Mouse (Mus musculus) limb, embryonic 11.5 days (tissue): ENCODE measurements around the gene Prr5. TPM values are rescaled to one million over a fixed set of nuclear protein-coding genes. Genes with fewer than 3 reads are reported as not detected.

Experiments
- ATAC-seq: fragments of 200-750 bp; cut with Nextera tagmentation; 2 replicates; pipeline ENCODE4 v1.8.0; 2017; ENCODE audit warnings: low read depth; ENCODE audit not compliant: insufficient number of reproducible peaks, low FRiP score, low TSS enrichment
- DNase-seq: peaks from one replicate; pipeline ENCODE4 v3.0.0-alpha.2; 2015; ENCODE audit warnings: low spot score
- H3K27ac ChIP-seq: fragments of 300-500 bp; sonication (generic); replicated peaks from 2 replicates; pipeline ENCODE4 v1.5.1; 2014; ENCODE audit warnings: low read depth, mild to moderate bottlenecking, low read length
- H3K27me3 ChIP-seq: fragments of 300-500 bp; sonication (generic); 2 replicates; pipeline ENCODE4 v1.6.1; 2014; ENCODE audit warnings: mild to moderate bottlenecking, low read length, mixed read lengths; ENCODE audit not compliant: control insufficient read depth, insufficient read depth
- H3K36me3 ChIP-seq: fragments of 300-500 bp; sonication (generic); 2 replicates; pipeline ENCODE4 v1.6.1; 2014; ENCODE audit warnings: mild to moderate bottlenecking, low read length, moderate library complexity, mixed read lengths; ENCODE audit not compliant: control insufficient read depth, insufficient read depth
- H3K4me1 ChIP-seq: fragments of 300-500 bp; sonication (generic); 2 replicates; pipeline ENCODE4 v1.6.1; 2014; ENCODE audit warnings: low read length, mixed read lengths; ENCODE audit not compliant: control insufficient read depth, insufficient read depth
- H3K4me2 ChIP-seq: fragments of 300-500 bp; sonication (generic); 2 replicates; pipeline ENCODE4 v1.6.1; 2014; ENCODE audit warnings: low read depth, mild to moderate bottlenecking, moderate library complexity; ENCODE audit not compliant: severe bottlenecking
- H3K4me3 ChIP-seq: fragments of 300-500 bp; sonication (generic); 2 replicates; pipeline ENCODE4 v1.5.1; 2014; ENCODE audit warnings: low read depth, low read length
- H3K9ac ChIP-seq: fragments of 300-500 bp; sonication (generic); 2 replicates; pipeline ENCODE4 v1.6.1; 2014; ENCODE audit warnings: mild to moderate bottlenecking, low read length
- H3K9me3 ChIP-seq: fragments of 300-500 bp; sonication (generic); 2 replicates; pipeline ENCODE4 v1.6.1; 2016; ENCODE audit warnings: low read length; ENCODE audit not compliant: control insufficient read depth
- WGBS: fragments of 180-500 bp; shearing (Covaris S2); extraction: QIAGEN DNeasy Blood & Tissue Kit; methylation state at CpG from one replicate; pipeline ENCODE4 v1.1.7; 2014; 5-methylcytosine and 5-hydroxymethylcytosine counted together
- polyA plus RNA-seq: library from polyadenylated mRNA; unstranded; fragments of >200 nt; fragmentation: Nextera tagmentation; extraction: Ambion mirVana; gene quantifications from 2 replicates; pipeline ENCODE4 v1.2.1, GENCODE M21; 2014

Prr5 gene
- polyA plus RNA-seq, 1 experiment from 2014 or later, result 13.2 TPM

- no peaks in the 10 kb centered on the region for H3K27me3 ChIP-seq
- H3K27ac ChIP-seq, result no peak overlapping the region
- H3K9me3 ChIP-seq, result no peaks in the 10 kb centered on the region
- no peak overlapping the region for H3K9ac ChIP-seq
- H3K36me3 ChIP-seq, result 0 out of 2 replicates have a peak, but pooled peaks cover 2% of the 10 kb centered on the region
- ATAC-seq (no peak), DNase-seq (no peak)
- WGBS, result 92% methylated on average over 29 of the region's 29 CpGs
- no peak overlapping the region for H3K4me2 ChIP-seq
- no peak overlapping the region for H3K4me3 ChIP-seq
- peaks cover 5% of the 10 kb centered on the region; the same call in 1 of the 2 replicates for H3K4me1 ChIP-seq
Observed at GRCm38 (mm10) chr15:84702391-84703345, 33.2 kb downstream of the Prr5 start.

- Histone ChIP-seq H3K27me3 (no peaks in the 10 kb centered on the region), H3K4me3 (no peak overlapping the region), H3K9me3 (no peaks in the 10 kb centered on the region), H3K9ac (no peak overlapping the region), H3K4me1 (no peaks in the 10 kb centered on the region), H3K36me3 (0 out of 2 replicates have a peak, but pooled peaks cover 2% of the 10 kb centered on the region), H3K4me2 (no peak overlapping the region), H3K27ac (no peak overlapping the region)
- ATAC-seq (no peak), DNase-seq (no peak)
- 91% methylated on average over 7 of the region's 7 CpGs for WGBS
Observed at GRCm38 (mm10) chr15:84703992-84704391, 34.6 kb downstream of the Prr5 start.

- DNase-seq (no peak), ATAC-seq (no peak)
- 88% methylated on average over 6 of the region's 6 CpGs for WGBS
Observed at GRCm38 (mm10) chr15:84705351-84705901, 36.0 kb downstream of the Prr5 start.

GRCm38 (mm10) chr15:84706983-84707619 is 37.7 kb downstream of the Prr5 start:
- DNase-seq (no peak), ATAC-seq (no peak)
- Histone ChIP-seq H3K4me1 (no peaks in the 10 kb centered on the region), H3K36me3 (0 out of 2 replicates have a peak, but pooled peaks cover 2% of the 10 kb centered on the region), H3K4me3 (no peak overlapping the region), H3K9ac (no peak overlapping the region), H3K27ac (no peak overlapping the region), H3K9me3 (no peaks in the 10 kb centered on the region), H3K27me3 (no peaks in the 10 kb centered on the region), H3K4me2 (no peak overlapping the region)
- WGBS, result 54% methylated on average over 6 of the region's 6 CpGs

More at GRCm38 (mm10) chr15:84705351-84705901, 36.0 kb downstream of the Prr5 start:
- Histone ChIP-seq H3K4me3 (no peak overlapping the region), H3K9me3 (no peaks in the 10 kb centered on the region), H3K9ac (no peak overlapping the region), H3K27me3 (no peaks in the 10 kb centered on the region), H3K4me2 (no peak overlapping the region), H3K4me1 (no peaks in the 10 kb centered on the region), H3K36me3 (0 out of 2 replicates have a peak, but pooled peaks cover 2% of the 10 kb centered on the region), H3K27ac (no peak overlapping the region)

DNA sequence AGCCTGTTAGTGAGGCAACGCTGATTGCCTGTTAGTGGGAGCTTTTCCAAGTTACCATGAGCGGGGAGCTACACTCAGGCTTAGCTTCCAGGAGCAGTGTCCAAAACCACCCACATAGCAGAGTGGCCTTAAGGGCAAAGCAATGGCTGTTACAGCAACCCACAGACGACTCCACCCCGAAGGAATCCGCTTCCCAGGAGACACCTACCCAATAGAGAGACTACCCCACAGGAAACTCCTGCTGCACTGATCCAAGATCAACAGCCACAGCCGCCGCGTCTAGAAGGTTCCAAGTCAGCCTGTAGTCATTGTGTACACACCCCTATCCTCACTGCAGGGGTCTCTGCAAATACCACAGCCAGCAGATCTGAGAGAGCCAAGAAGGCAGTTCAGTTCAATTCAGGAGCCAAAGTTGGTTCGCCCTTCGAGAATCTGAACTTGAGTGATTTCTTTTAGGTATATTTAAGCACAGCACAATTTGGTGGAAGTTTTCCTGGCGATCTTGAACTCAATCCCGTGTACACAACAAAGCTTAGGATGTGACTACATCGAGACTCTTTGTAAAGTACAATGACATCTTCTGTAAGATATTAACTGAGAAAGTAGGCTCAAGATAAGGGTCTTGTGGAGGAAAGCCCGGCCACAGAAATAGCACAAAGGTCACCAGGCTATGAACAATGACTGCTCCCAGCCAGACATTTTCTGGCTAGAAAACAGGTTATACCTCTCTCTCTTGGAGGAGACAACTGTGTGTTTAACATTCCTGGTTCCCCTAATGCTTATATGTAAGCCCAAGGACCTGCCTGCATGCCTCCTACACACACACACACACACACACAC is 43.4 kb downstream of the Prr5 start:
- ATAC-seq (no peak), DNase-seq (no peak)
- no peak overlapping the region for H3K4me3 ChIP-seq
- H3K36me3 ChIP-seq, result no peaks in the 10 kb centered on the region
- WGBS, result 83% methylated on average over 14 of the region's 14 CpGs
- H3K4me1 ChIP-seq, result no peaks in the 10 kb centered on the region
- no peak overlapping the region for H3K27ac ChIP-seq
- no peaks in the 10 kb centered on the region for H3K9me3 ChIP-seq
- no peak overlapping the region for H3K9ac ChIP-seq
- H3K27me3 ChIP-seq, result no peaks in the 10 kb centered on the region
- H3K4me2 ChIP-seq, result no peak overlapping the region

GRCm38 (mm10) chr15:84714730-84715129 is 45.3 kb downstream of the Prr5 start:
- WGBS, result under 1% methylated on average over 17 of the region's 17 CpGs
- Histone ChIP-seq H3K9me3 (no peaks in the 10 kb centered on the region), H3K27ac (no peak overlapping the region; the same call in 1 of the 2 replicates), H3K4me1 (0 out of 2 replicates have a peak, but pooled peaks cover 4% of the 10 kb centered on the region), H3K4me2 (peak overlapping the region; percentile 18; the same call in 1 of the 2 replicates), H3K27me3 (peaks cover 8% of the 10 kb centered on the region; the same call in 1 of the 2 replicates), H3K36me3 (no peaks in the 10 kb centered on the region), H3K9ac (peak overlapping the region; percentile 0; the same call in 1 of the 2 replicates), H3K4me3 (no peak overlapping the region)
- DNase-seq, result peak; percentile 87
- ATAC-seq, result no peak

GRCm38 (mm10) chr15:84715132-84715531 is 45.7 kb downstream of the Prr5 start:
- Histone ChIP-seq H3K4me2 (peak overlapping the region; percentile 18; the same call in 1 of the 2 replicates), H3K4me1 (0 out of 2 replicates have a peak, but pooled peaks cover 8% of the 10 kb centered on the region), H3K9me3 (no peaks in the 10 kb centered on the region), H3K27me3 (peaks cover 12% of the 10 kb centered on the region; the same call in 1 of the 2 replicates), H3K4me3 (no peak overlapping the region), H3K9ac (peak overlapping the region; percentile 0; the same call in 1 of the 2 replicates), H3K27ac (no peak overlapping the region; the same call in 1 of the 2 replicates), H3K36me3 (no peaks in the 10 kb centered on the region)
- 53% methylated on average over 11 of the region's 11 CpGs for WGBS
- DNase-seq (no peak), ATAC-seq (no peak)
